Comparison of ENCODE assay signal across 11 mouse cellular contexts in the genomic region with DNA sequence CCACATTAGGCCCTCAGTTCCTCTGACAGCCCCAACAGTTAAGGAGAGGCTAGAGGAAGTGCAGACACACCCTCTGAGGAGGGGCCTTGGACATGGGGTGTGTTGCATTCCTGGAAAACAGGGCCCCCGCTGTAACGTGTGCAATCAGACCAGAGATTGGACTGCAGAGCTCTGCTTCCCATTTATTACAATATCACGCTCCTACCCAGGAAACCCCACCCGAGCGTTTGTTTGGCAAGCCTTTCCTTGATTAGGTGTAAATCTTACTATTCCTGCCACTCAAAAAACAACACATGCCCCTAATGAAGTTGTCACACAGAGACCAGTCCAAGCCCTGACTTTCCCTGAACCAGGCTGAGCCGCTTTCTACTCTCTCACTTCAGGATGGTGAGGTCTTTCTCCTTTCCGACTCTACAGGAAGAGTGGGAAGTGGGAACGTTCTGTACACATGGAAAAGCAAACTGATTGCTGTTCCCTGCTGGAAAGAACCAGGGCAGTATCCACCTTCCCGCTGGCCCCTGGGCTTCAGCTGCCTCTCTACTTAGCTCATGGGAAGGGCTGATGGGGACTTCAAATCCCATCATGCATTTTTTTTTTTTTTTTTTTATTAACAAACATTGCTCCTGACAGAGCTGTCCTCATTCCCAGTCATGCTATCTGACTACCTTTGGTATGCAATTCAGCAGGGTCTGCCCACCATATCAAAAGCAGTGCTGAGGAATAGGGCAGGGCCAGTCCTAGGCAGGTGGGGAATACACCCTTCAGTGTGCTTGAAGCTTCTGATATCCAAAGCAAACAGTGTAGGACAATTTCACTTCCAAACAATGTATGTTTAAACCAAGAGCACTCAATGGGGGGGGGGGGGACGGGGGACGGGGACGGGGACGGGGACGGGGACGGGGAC.
A peak's percentile ranks its signal among the peaks of the same experiment; 100 is the strongest.
DNase-seq lines count a peak whose midpoint lies in the region; ATAC-seq lines count a peak whose summit lies in the region.
"Had no signal": no experiment of that assay in that cellular context is flagged by ENCODE, and none has a peak within 500 bp of the region (broad histone marks: within the 10 kb centered on the region; RNA-seq: fewer than 3 reads in every experiment).

No protein-coding gene starts in this region.

- DNase-seq in kidney, adult 11 months = peak; percentile 38
- DNase-seq in kidney, postnatal 25 days = peak; percentile 34 to 60
- DNase-seq in left cerebral cortex, postnatal 36 days (ENCODE audit: low spot score in 2 of 2) = no peak
- DNase-seq in right cerebral cortex, postnatal 25 days = no peak
- DNase-seq: right cerebral cortex, adult 18-20 months had no signal

- WGBS in kidney, embryonic 14.5 days = 70% methylated on average over 15 of the region's 15 CpGs
- 62% methylated on average over 15 of the region's 15 CpGs for WGBS in heart, embryonic 13.5 days
- WGBS in stomach, embryonic 14.5 days = 52% methylated on average over 15 of the region's 15 CpGs

- intact Hi-C loops in left cerebral cortex, postnatal 36 days (cut with DNase I) = no loop called here

- no peak overlapping the region for H3K27ac ChIP-seq in kidney, embryonic 14.5 days (ENCODE audit: low read depth, low read length)
- H3K27ac ChIP-seq in heart, embryonic 13.5 days (replicated peaks) = peak overlapping the region; percentile 39; the same call in 1 of the 2 replicates
- peak overlapping the region; percentile 63; the same call in 1 of the 2 replicates for H3K27ac ChIP-seq in stomach, embryonic 14.5 days (ENCODE audit: low read length)
- H3K27ac ChIP-seq: forebrain, embryonic 12.5 days had no signal

- H3K4me1 ChIP-seq in kidney, embryonic 14.5 days (ENCODE audit: control insufficient read depth, insufficient read depth, low read length) = no peaks in the 10 kb centered on the region; the same call in 1 of the 2 replicates
- peaks cover 43% of the 10 kb centered on the region for H3K4me1 ChIP-seq in heart, embryonic 13.5 days
- H3K4me1 ChIP-seq in stomach, embryonic 14.5 days (ENCODE audit: control insufficient read depth, insufficient read depth, low read length) = no peaks in the 10 kb centered on the region

- no peak overlapping the region for H3K9ac ChIP-seq in kidney, embryonic 14.5 days (ENCODE audit: low read depth, low read length)
- H3K9ac ChIP-seq in heart, embryonic 13.5 days = no peak overlapping the region
- no peak overlapping the region for H3K9ac ChIP-seq in stomach, embryonic 14.5 days (replicated peaks; ENCODE audit: low read depth, low read length)
- H3K9ac ChIP-seq: forebrain, embryonic 12.5 days had no signal

- no peak overlapping the region for H3K4me2 ChIP-seq in kidney, embryonic 14.5 days (replicated peaks; ENCODE audit: low read depth, low read length)
- H3K4me2 ChIP-seq in heart, embryonic 13.5 days = 0 out of 2 replicates have a peak overlapping the region, but pooled peaks have one; percentile 12
- H3K4me2 ChIP-seq in stomach, embryonic 14.5 days (replicated peaks; ENCODE audit: low read depth, low read length) = peak overlapping the region; percentile 12; the same call in 1 of the 2 replicates
- H3K4me2 ChIP-seq: forebrain, embryonic 12.5 days had no signal

- H3K9me3 ChIP-seq in kidney, embryonic 14.5 days (ENCODE audit: control insufficient read depth, low read length) = no peaks in the 10 kb centered on the region
- H3K9me3 ChIP-seq in heart, embryonic 13.5 days = no peaks in the 10 kb centered on the region
- H3K9me3 ChIP-seq in stomach, embryonic 14.5 days (ENCODE audit: control insufficient read depth, low read depth, low read length) = no peaks in the 10 kb centered on the region
- H3K9me3 ChIP-seq: forebrain, embryonic 12.5 days had no signal

- H3K36me3 ChIP-seq in kidney, embryonic 14.5 days (ENCODE audit: control insufficient read depth, insufficient read depth, low read length) = no peaks in the 10 kb centered on the region
- no peaks in the 10 kb centered on the region for H3K36me3 ChIP-seq in heart, embryonic 13.5 days
- no peaks in the 10 kb centered on the region for H3K36me3 ChIP-seq in stomach, embryonic 14.5 days (ENCODE audit: control insufficient read depth, insufficient read depth, low read length)
- H3K36me3 ChIP-seq: forebrain, embryonic 12.5 days had no signal

- no peaks in the 10 kb centered on the region for H3K27me3 ChIP-seq in kidney, embryonic 14.5 days (ENCODE audit: control insufficient read depth, insufficient read depth, low read length)
- peaks cover 8% of the 10 kb centered on the region for H3K27me3 ChIP-seq in heart, embryonic 13.5 days (replicated peaks)
- H3K27me3 ChIP-seq in stomach, embryonic 14.5 days (ENCODE audit: control insufficient read depth, insufficient read depth, low read length) = no peaks in the 10 kb centered on the region
- H3K27me3 ChIP-seq: forebrain, embryonic 12.5 days had no signal

- no peak overlapping the region for H3K4me3 ChIP-seq in kidney, embryonic 14.5 days (ENCODE audit: low read length)
- no peak overlapping the region for H3K4me3 ChIP-seq in heart, embryonic 13.5 days
- no peak overlapping the region for H3K4me3 ChIP-seq in stomach, embryonic 14.5 days (ENCODE audit: low read depth, low read length)
- H3K4me3 ChIP-seq: forebrain, embryonic 12.5 days had no signal

- no peak for ATAC-seq in kidney, embryonic 14.5 days (ENCODE audit: low FRiP score, low TSS enrichment)
- ATAC-seq in heart, embryonic 13.5 days (ENCODE audit: extremely low read depth, insufficient number of reproducible peaks, low FRiP score, low TSS enrichment) = no peak
- peak; percentile 79 for ATAC-seq in stomach, embryonic 14.5 days (ENCODE audit: insufficient number of reproducible peaks, insufficient read depth, low FRiP score, low read depth)
- ATAC-seq in erythroid progenitor cell, adult 5-6 weeks (replicated peaks; ENCODE audit: low FRiP score, poor library complexity, severe bottlenecking) = no peak
- ATAC-seq: hindbrain, embryonic 16.5 days had no signal

Comparison
In these comparisons a context has a peak if more than half of its experiments do, and no peak if none do; other contexts are left out.
1. DNase-seq: peak in kidney, adult 11 months (single experiment) and kidney, postnatal 25 days (2 of 2); none in left cerebral cortex, postnatal 36 days (0 of 2) and right cerebral cortex, postnatal 25 days (single experiment).